Mouse (Mus musculus) ES-CJ7 (cell line): ENCODE data around the gene Axin1.
A peak's percentile ranks its signal among the peaks of the same experiment; 100 is the strongest.
"Not testable (repeated sequence)": the region's sequence is repeated elsewhere in the genome, so short reads cannot be mapped to it uniquely, and the experiment has no call there.

Experiments used
- DNase-seq: peaks from one replicate; pipeline ENCODE4 v3.0.0; 2011; ENCODE audit warnings: low read depth, low spot score

Axin1 gene

DNA sequence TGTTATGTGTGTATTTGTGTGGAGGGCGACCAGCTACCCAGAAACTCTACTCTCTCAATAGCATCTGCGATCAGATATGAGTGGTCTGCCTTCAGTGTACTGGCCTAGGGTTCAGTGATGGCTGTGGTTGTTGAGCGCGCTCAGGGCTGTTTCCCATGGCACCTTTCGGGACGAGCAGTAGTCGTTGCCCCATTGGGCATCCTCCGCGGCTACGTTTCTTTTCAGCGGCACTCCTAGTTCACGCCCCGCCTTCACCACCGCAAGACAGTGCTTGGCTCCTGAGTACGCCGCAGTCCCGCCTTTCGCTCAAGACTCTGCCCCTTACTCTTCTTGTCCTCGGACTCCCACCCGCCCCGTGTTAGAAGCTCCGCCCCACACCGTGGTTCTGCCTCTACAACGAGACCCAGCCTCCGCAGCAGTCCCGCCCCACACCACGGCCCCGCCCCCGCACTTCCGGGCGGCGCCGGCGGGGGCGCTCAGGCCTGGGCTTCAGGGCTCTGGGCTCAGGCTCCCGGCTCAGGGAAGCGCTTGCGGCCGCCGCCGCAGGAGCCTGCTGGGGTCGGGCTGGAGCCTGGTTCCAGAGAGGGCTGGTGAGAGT, at the start of gene Axin1:
Gene Axin1 (plus strand): TSS at position 450 of the 598 bp plus-strand sequence.
- peak; percentile 99 for DNase-seq

DNA sequence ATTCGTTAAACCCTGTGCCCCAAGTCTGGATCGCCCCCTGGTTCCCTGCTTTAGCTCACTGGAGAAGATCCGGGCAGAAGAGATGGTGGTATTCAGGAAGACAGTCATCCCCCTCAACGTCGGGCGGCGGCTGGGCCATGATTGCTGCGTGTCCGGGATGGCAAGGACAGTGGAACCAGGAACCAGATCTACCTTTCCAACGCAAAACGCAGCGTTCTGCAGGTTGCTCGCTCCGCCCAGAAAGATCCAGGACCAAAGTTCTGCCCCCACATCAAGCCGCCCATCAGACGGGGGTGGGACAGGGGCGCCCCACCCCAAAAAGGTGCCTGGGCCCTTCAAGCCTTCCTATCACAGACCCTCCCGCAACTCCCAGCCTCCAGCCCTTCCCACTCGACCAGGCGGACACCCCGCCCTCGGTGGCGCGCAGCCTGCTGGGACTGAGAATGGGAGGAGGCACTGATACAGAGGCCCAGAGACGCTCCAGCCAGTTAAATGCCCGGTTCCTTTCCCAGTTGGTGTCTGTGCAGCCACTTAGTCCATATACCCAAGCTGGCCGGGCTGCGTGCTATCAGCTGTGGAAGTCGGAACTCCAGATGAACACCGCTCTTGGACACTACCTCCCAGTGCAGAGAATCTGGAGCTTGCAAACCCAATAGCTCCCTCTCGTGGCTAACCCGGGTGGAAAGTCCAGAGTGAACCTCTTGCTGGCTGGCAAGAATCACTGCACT, 48.4 kb upstream of the Axin1 start, which contains the start of gene Decr2:
Gene Decr2 (minus strand): TSS at position 433 of the 728 bp plus-strand sequence.
- peak; percentile 96 for DNase-seq

DNA sequence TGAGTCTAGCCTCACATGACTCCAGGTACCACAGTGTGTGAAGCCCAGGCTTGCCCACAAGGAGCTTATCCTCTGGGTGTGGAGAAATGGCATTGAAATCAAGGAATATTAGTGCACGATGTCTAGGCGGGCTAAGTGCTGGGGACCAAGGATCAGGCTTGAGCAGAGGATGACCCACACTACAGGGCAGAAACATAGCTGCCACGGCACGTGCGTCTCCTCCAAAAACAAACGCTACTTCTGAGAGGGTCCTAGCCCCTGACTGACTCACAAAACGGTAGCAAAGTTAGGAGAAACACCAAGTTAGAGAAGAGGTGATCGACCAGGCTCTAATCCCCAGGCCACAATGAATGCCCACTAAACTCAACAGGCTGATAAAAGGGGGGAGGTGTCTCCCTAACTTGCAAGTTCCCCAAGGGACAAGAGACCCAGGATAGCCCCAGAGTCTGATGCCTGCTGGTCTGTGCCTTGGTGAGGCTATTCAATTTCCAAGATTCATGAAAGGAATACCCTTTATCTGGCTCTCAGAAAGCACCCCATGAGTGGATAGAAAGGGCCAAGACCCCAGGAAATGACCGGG, 43.9 kb upstream of the Axin1 start:
- no peak for DNase-seq

DNA sequence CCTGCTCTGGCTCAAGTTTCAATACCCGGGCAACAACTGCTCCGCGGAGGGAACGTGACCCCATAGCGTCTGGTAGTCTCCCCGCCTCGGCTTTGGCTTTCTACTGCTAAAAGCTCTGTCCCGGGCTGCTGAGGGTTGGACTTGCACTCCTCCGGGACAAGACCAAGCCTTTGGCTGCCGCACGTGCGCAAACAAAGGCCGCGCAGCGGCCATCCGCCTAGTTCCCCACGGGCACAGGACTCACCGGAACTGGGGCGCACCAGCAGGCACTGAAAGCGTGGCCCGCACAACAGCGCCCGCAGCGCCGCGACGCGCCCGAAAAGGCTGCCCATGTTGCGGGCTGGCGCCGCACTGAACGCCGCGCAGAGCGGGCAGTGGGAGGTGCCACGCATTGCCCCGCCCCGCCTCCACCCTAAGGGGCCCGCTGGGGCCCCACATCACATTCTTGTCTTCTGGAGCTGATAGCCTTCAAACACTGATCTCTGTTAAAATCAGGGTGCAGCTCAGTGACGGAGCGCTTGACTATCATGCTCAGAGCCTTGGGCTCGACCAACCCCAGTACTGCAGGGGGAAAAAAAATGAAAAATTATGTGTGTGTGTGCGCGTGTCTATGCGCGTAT, 43.3 kb upstream of the Axin1 start, which contains the start of gene Nme4:
Gene Nme4 (minus strand): TSS at position 482 of the 620 bp plus-strand sequence.
- peak; percentile 33 for DNase-seq

DNA sequence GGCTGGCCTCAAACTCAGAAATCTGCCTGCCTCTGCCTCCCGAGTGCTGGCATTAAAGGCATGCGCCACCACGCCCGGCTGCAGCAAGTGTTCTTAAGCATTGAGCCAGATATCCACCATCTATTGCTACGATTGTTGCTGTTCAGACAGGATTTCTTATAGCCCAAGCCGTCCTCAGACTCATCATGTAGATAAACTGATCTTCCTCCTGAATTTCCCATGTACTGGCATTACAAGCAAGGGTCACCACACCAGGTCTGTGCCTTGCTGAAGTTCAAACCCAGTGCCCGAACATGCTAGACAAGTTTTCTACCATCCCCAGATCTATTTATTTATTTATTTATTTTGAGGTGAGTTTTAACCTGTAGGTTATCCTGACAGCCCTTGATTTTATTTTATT, 40.0 kb upstream of the Axin1 start:
- no peak for DNase-seq

DNA sequence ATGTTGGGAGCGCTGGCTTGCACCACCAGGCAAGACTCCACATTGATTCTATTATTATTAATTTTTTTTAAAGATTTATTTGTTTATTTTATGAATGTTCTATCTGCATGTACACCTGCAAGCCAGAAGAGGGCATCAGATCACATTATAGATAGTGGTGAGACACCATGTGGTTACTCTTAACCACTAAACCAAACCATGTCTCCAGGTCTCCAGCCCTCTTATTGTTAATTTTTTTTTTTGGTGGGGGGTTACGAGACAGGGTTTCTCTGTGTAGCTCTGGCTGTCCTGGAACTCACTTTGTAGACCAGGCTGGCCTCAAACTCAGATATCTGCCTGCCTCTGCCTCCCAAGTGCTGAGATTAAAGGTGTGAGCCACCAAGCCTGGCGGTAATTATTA, 39.2 kb upstream of the Axin1 start:
- not testable (repeated sequence) for DNase-seq

DNA sequence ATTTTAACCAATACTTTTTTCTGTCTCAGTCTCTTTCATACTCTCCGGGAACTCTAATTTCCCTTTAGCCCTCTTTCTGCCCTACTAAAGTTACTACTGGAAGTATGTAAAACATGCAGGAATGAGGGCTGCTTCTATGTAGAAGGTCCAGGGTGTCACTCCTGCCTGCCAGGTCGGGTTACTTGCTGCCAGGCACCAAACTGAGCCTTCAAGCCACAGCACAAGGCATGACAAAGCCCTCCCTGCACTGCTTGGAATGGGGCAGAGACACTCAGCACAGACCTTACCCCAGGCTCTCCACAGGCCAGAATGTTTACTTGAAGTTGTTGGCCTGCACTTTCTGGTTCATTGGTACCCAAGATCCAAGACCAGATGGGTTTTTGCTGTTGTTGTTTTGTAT, 38.3 kb upstream of the Axin1 start:
- no peak for DNase-seq

DNA sequence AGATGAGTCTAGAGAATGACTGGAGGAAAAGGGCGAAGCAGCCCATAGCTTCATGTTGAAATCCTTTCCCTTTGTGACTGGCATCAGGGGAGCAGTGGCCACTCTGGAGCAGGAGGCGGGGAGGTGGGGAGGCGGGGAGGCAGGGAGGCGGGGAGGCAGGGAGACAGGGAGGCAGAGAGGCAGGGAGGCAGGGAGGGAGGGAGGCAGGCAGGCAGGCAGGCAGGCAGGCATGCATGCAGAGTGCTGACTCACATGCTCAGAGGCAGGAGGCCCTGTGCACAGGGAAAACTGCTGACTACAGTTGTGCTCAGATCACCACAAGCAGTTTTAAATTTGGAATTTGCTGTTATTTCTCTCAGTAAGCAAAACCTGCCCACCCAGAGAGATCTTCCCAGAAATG, 37.0 kb upstream of the Axin1 start:
- no peak for DNase-seq

DNA sequence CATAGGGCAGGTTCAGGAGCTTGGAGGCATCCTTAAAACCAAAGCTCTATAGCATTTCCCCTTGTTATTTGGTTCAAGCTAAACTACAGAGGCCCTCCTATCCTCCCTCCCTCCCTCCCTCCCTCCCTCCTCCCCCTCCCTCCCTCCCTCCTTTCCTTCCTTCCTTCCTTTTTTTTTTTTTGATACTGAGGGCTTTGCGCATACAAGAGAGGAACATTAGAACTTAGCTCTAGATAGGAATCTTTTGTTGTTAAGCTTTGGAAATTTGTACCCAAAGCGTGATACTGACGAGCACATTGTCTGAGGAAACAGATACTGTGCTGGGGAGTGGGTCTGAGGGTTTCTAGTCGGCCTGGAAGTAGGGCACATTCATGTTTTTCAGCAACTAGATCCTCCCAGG, 32.9 kb upstream of the Axin1 start:
- no peak for DNase-seq

DNA sequence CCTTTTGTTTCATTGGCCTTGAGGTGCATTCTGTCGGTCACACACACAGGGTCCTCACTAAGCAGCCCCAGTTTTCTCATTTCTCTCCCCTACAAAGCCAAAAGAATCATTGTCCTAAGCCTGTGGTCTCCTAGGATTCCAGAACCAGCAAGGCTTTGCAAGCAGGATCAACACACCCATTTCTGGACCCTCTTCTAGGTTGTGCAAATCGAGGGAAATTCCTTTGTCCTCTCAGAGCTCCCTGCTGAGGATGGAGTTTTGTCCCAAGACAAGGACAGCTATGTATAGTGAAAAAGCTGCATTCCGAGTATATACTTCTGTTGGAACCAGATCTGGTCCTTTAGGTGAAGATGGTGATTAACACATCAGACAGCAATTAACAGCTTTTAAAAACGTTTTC, 28.3 kb upstream of the Axin1 start:
- DNase-seq, result peak; percentile 84

DNA sequence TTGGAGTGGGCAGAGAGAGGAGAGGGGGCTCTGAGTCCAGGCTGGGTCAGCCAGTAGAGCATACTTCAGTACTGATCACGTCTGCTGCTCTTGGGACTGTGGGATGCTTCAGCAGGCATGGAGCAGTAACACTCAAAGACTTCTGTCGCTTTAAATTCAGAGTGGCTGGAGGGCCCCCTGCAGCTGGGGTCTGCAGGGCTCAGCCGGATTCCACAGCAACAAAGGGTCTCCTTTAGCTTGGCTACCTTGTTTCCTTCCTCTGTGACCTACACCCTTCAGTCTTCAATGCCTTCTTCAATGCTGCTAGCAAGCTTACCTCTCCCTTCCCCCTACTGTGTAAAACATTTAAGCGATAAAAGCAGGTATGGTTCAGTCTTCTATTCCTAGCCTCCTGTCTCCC, 27.5 kb upstream of the Axin1 start:
- peak; percentile 90 for DNase-seq

DNA sequence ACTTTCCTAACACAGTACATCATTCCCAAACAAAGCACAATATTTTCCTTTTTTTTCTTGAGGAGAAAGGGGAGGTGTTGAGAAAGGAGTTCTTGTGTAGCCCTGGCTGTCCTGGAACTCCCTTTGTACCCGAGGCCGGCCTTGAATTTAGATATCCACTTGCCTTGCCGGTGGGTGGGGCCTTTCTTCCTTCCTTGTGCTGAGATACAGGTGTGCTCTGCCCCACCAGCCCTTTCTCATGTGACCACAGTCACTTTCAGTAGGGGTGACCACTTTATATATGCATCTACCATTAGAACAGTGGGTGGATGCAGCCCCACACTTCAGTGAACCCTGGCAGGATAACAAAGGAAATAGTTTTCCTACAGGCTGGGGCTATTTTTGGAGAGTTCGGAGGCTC, 26.8 kb upstream of the Axin1 start:
- peak; percentile 74 for DNase-seq

DNA sequence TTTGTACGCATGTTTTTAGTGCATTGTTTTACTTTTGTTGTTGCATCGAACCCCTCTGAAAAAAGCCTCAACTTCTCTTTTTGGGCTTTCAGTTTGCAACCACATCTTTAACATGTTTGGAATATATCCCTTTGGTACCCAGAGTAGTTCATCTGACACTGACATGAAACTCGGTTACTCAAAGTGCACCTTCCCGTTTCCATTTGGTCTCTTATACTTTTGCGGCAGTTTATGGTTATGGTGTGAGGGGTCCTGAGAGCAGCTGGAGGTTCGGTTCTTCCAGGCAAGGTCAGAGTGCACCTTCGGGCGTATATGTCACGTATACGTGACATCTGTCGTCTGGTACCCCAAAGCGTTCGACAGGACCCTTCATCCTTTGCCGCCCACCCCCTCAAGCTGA, 25.7 kb upstream of the Axin1 start:
- DNase-seq, result no peak

DNA sequence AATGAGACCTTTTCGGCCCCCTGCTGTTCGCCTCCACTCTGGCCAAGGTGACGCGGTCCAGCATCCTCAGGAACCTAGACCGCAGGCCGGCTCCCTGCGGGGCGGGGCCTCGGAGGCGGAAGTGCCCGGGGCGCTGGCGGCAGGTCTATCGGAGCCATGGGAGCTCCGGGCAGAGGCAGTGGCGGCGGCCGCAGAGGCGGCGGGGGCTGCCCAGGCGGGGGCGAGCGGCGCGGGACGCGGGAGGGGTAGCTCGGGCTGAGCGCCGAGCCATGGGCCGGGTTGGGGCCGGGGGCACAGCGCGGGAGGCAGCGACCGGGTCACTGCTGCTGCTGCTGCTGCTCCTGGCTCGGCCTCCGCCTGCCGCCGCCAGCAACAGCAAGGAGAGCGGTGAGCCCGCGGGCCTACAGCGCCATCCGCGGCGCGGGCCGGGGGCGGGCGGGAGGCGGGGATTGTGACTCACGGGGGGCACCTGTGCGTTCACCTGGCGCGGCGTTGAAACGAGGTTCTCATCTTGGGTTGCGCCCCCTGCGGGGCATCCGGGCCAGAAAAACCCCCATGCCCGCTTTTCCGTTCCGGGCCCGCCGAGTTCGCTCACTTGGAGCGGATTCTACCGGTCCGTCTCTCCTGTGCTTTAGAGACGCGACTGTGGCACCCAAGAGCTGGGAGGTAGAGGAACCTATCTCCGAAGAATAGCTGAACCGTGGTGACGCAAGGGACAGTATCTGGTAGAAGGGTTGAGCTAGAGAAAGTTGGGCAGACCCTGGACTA, 25.1 kb upstream of the Axin1 start, which contains the start of gene Tmem8:
Gene Tmem8 (plus strand): TSS at position 119 of the 768 bp plus-strand sequence.
- DNase-seq, result peak; percentile 67

DNA sequence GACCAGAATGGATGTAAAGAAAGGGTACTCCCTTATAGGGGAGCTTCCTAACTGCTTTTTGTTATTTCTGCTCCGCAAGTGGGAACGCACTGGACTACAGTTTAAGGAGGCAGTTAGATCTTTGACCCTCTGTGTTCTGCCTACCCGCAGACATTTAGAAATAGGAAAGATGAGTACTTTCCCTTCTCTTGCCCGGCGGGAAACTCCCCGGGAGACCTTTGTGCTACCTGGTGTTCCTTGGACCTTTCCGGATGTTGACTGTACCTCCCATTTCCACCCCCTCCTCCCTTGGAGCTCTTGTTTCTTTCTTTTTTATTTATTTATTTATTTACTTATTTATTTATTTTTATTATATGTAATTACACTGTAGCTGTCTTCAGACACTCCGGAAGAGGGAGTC, 24.4 kb upstream of the Axin1 start:
- DNase-seq, result peak; percentile 42

DNA sequence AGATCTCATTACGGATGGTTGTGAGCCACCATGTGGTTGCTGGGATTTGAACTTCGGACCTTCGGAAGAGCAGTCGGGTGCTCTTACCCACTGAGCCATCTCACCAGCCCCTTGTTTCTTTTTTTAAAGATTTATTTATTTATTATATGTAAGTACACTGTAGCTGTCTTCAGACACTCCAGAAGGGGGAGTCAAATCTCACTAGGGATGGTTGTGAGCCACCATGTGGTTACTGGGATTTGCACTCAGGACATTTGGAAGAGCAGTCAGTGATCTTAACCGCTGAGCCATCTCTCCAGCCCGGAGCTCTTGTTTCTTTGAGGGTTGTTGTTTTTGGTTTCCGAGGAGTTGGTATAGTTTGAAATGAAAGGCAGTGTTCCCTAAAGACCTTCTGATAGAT, 24.0 kb upstream of the Axin1 start:
- not testable (repeated sequence) for DNase-seq

DNA sequence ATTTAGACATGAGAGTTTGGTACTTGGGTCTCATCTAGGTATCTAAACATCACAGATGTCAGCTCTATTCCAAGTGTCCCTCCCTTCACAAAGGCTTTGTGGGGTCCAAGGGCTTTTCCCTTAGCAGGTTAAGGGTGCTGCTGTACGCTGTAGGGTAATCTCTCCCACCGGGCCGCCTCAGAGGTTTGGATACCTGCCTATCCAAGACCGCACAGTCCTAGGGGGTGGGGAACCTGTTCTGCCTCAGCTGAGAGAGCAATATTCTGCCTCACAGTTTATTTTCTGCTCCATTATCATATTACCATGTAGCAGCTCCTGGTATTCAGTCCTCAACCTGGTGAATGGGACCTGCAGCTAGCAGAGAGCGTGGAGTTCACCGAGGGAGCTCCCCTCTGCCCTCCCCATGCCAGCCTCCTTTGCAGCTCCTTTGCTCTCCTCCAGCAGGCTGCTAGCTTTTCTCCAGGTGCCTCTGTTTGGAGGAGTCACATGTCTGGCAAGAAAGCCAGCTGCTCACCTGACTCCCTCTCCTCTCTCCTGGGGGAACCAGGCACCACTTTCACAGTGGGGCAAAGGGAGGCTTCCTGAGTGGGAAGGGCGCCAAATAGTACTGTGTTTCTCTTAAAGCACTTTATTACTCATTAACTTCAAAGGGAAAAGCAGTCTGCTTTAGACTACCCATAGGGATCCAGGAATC, 23.1 kb upstream of the Axin1 start:
- DNase-seq, result no peak

DNA sequence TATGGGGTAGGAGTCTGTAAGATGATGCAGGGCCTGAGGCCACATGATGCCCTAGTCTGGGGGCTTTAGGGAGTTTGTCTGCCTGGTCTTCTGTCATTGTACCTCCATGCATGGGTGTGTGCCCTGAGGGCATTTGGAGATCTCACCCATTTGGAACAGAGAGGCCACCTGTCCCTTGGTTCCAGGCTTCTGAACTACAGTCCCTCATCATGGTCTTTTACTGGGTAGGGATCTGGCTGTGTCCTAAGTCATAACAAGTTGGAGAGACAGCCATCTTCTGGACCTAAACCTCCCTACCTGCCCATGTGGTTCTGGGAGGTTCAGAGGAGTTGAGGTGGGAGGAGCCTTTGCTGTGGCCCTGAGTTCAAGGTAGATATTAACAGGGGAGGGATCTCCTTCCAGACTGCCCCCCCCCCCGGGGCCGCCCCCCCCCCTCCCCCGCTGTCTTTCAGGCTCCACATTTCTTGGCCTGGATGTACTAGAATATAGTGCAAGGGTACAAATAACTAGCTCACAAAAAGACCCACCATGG, 22.5 kb upstream of the Axin1 start:
- no peak for DNase-seq

DNA sequence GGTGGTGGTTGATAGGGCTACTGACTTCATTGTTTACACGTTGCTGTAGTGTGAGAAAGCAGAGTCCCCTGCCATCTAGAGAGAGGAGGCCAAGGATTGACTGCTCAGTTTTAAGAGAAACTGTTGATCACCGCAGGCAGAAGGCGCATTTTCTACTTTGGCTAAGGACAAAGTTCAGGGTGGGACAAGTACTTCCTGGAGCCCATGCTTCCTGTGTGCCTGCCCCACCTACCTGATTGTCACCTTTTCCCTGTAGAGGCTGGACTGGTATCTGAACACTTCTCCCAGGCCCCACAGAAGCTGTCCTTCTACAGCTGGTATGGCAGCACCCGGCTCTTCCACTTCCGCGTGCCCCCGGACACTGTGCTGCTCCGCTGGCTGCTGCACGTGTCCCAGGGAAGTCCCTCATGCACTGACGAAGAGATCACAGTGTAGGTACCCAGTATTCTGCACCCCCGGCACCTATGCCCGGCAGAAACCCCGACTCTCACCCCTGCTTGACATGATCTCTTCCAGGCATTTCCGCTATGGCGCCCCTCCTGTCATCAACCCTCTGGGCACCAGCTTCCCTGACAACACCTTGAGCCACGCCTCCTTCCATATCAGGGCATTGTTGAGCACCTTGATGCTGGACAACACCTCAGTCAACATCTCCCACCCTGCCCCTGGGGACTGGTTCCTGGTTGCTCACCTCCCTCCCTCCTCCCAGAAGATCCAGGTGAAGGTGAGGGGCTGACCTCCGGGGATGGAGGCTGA, 21.8 kb upstream of the Axin1 start:
- DNase-seq, result no peak
